Mouse (Mus musculus) neural tube, embryonic 11.5 days (tissue): ENCODE data around the gene Fxyd6. TPM values are rescaled to one million over a fixed set of nuclear protein-coding genes. Genes with fewer than 3 reads are reported as not detected.

ENCODE experiments used
- ATAC-seq: fragments of 200-750 bp; cut with Nextera tagmentation; 2 replicates; pipeline ENCODE4 v1.8.0; 2017; ENCODE audit warnings: moderate number of reproducible peaks, mild to moderate bottlenecking, moderate TSS enrichment, moderate library complexity; ENCODE audit not compliant: insufficient read depth, low FRiP score, low TSS enrichment
- DNase-seq: peaks from one replicate; pipeline ENCODE4 v3.0.0-alpha.2; 2015; ENCODE audit warnings: low spot score
- H3K27ac ChIP-seq: fragments of 300-500 bp; sonication (generic); 2 replicates; pipeline ENCODE4 v1.5.1; 2014; ENCODE audit warnings: low read depth, mild to moderate bottlenecking, low read length
- H3K27me3 ChIP-seq: fragments of 300-500 bp; sonication (generic); 2 replicates; pipeline ENCODE4 v1.6.1; 2014; ENCODE audit warnings: mild to moderate bottlenecking, low read length, mixed read lengths; ENCODE audit not compliant: control insufficient read depth, insufficient read depth
- H3K36me3 ChIP-seq: fragments of 300-500 bp; sonication (generic); 2 replicates; pipeline ENCODE4 v1.6.1; 2014; ENCODE audit warnings: mild to moderate bottlenecking, low read length, moderate library complexity, mixed read lengths; ENCODE audit not compliant: control insufficient read depth, insufficient read depth
- H3K4me1 ChIP-seq: fragments of 300-500 bp; sonication (generic); 2 replicates; pipeline ENCODE4 v1.6.1; 2014; ENCODE audit warnings: low read length, mixed read lengths; ENCODE audit not compliant: control insufficient read depth, insufficient read depth
- H3K4me2 ChIP-seq: fragments of 300-500 bp; sonication (generic); 2 replicates; pipeline ENCODE4 v1.6.1; 2014; ENCODE audit warnings: low read depth, mild to moderate bottlenecking, moderate library complexity
- H3K4me3 ChIP-seq: fragments of 300-500 bp; sonication (generic); 2 replicates; pipeline ENCODE4 v1.5.1; 2014; ENCODE audit warnings: low read depth, low read length
- H3K9ac ChIP-seq: fragments of 300-500 bp; sonication (generic); 2 replicates; pipeline ENCODE4 v1.6.1; 2014; ENCODE audit warnings: mild to moderate bottlenecking, low read length
- H3K9me3 ChIP-seq: fragments of 300-500 bp; sonication (generic); 2 replicates; pipeline ENCODE4 v1.6.1; 2016; ENCODE audit warnings: low read length; ENCODE audit not compliant: control insufficient read depth
- WGBS: fragments of 180-500 bp; shearing (Covaris S2); extraction: QIAGEN DNeasy Blood & Tissue Kit; methylation state at CpG from one replicate; pipeline ENCODE4 v1.1.7; 2014; 5-methylcytosine and 5-hydroxymethylcytosine counted together
- polyA plus RNA-seq: library from polyadenylated mRNA; unstranded; fragments of >200 nt; fragmentation: Nextera tagmentation; extraction: Ambion mirVana; gene quantifications from 2 replicates; pipeline ENCODE4 v1.2.1, GENCODE M21; 2014

The Fxyd6 gene
- polyA plus RNA-seq, 1 experiment from 2014 or later: 109 TPM

DNA sequence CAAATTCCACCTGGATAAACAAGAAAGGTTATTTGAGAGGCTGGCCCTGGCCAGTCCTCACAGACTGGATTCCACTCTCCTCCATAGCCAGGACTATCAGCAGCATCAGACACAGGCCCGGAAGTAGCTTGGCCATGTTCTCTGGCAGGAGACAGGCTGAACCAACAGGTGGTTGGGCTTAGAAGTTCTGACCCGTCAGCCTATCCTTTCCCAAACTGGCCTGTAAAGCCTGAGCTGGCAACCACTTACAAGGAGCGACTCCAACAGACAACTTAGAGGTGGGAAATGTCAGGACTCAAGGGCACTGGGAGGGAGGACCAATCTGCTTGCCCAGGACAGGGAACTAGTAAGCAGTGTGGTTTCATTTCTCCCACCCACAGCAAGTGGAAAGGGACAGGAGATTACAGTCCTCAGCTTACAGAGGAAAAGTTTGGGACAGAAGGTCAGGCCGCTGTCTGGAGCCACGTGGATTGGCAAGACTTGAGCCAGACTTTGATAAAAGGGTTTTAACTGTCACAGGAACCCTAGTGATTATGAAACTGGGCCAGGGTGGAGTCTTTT, 1.6 kb upstream of the Fxyd6 start:
- H3K36me3 ChIP-seq: no peaks in the 10 kb centered on the region
- no peaks in the 10 kb centered on the region for H3K27me3 ChIP-seq
- no peak for DNase-seq
- no peak overlapping the region for H3K9ac ChIP-seq
- no peak overlapping the region for H3K4me3 ChIP-seq
- no peak overlapping the region for H3K4me2 ChIP-seq
- WGBS: 58% methylated on average over 5 of the region's 5 CpGs
- H3K9me3 ChIP-seq: no peaks in the 10 kb centered on the region
- peaks cover 8% of the 10 kb centered on the region for H3K4me1 ChIP-seq
- no peak overlapping the region for H3K27ac ChIP-seq
- no peak for ATAC-seq

DNA sequence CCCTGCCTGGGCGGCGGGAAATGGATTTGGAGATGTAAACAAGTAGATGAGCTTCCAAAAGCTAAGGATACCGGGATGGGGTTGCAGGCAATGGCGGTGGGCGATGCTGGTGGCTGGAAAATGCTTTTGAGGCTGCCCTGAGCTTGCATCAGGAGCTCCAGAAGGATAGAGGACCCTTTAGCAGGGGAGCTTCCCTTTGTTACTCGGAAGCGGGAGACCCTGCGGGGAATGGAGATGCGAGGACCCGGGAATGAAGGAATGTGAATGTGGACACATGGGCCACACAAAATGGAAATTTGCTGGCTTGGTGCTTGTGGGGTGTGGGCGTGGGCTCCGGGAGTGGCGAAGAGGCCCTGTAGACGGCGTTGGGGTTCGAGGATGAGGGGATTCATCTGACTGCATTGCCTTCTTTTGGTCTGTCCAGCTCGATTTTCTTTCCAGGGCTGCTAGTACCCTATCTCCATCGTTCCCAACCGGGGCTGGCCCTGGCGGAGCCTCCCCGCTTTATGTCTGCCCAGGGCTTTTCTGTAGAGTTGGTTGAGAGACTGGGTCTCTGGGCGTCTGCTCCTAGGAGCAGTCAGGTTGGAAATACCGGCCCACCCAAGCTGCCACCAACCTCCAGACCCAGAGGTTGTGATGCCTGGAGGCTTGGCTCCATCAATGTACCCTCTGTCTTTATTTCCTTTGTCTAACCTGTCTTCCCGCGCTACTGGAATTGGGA, 791 bp downstream of the Fxyd6 start:
- Histone ChIP-seq H3K27ac (peak overlapping the region; percentile 15; the same call in 1 of the 2 replicates), H3K9ac (peak overlapping the region; percentile 65), H3K9me3 (no peaks in the 10 kb centered on the region), H3K4me2 (peak overlapping the region; percentile 93), H3K4me3 (peak overlapping the region; percentile 69), H3K4me1 (peaks cover 8% of the 10 kb centered on the region), H3K36me3 (no peaks in the 10 kb centered on the region), H3K27me3 (no peaks in the 10 kb centered on the region)
- 0 out of 2 replicates have a peak, but pooled peaks have one; percentile 53 for ATAC-seq
- WGBS: 4% methylated on average over 25 of the region's 25 CpGs
- DNase-seq: peak; percentile 48

DNA sequence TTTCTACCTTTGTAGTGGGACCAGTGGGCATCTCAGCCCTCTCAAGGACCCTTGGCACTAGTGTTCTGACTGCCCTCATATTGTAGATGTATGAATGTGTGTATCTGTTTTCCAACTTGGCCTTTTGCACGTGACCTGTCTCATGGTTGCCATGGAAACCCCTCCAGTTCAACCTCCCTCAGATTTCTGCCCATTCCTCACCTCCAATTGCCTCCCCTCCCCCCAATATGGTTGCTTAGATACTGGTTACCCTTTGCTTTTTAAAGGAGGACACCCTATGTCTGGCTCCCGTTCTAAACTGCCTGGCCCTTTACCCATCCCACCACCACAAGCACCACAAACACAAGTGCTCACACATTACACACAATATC, 1.3 kb downstream of the Fxyd6 start:
- peak overlapping the region; percentile 93 for H3K4me2 ChIP-seq
- DNase-seq (peak; percentile 53), ATAC-seq (peak; percentile 50; the same call in 1 of the 2 replicates)
- H3K4me3 ChIP-seq: peak overlapping the region; percentile 69
- no peaks in the 10 kb centered on the region for H3K27me3 ChIP-seq
- 17% methylated on average over 2 of the region's 2 CpGs for WGBS
- no peaks in the 10 kb centered on the region for H3K9me3 ChIP-seq
- H3K27ac ChIP-seq: no peak overlapping the region
- no peak overlapping the region; the same call in 1 of the 2 replicates for H3K9ac ChIP-seq
- H3K36me3 ChIP-seq: no peaks in the 10 kb centered on the region
- H3K4me1 ChIP-seq: peaks cover 8% of the 10 kb centered on the region

DNA sequence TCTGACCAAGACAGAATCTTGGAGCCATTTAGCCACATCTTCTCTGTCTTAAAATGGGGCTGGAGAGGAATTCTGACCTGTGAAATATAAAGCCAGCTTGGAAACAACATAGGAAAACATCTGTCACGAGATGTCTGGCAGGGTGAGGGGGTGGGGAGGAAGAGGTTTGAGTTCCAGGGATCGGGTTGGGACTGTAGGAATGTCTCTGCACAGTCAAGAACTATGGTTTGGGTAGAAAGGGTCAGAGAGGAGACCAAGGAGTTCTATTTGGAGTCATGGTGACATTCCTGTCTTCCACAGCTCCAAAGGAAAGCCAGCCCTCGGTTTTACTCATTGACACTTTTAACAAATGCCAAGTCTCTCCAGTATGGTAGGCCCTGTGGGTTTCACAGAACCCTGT, 3.9 kb downstream of the Fxyd6 start:
- Histone ChIP-seq H3K4me2 (no peak overlapping the region), H3K27ac (no peak overlapping the region), H3K4me1 (peaks cover 10% of the 10 kb centered on the region), H3K4me3 (no peak overlapping the region), H3K9me3 (no peaks in the 10 kb centered on the region), H3K27me3 (no peaks in the 10 kb centered on the region), H3K36me3 (no peaks in the 10 kb centered on the region), H3K9ac (no peak overlapping the region)
- ATAC-seq (no peak), DNase-seq (no peak)
- 67% methylated on average over 3 of the region's 3 CpGs for WGBS

- no peaks in the 10 kb centered on the region for H3K27me3 ChIP-seq
- no peaks in the 10 kb centered on the region for H3K9me3 ChIP-seq
- no peaks in the 10 kb centered on the region for H3K36me3 ChIP-seq
- H3K9ac ChIP-seq: no peak overlapping the region
- ATAC-seq (no peak), DNase-seq (no peak)
- H3K27ac ChIP-seq: no peak overlapping the region
- no peak overlapping the region for H3K4me2 ChIP-seq
- no peak overlapping the region for H3K4me3 ChIP-seq
- 94% methylated on average over 6 of the region's 6 CpGs for WGBS
- H3K4me1 ChIP-seq: peaks cover 10% of the 10 kb centered on the region
These were observed 5.1 kb downstream of the Fxyd6 start for GRCm38 (mm10) chr9:45374988-45375502.

DNA sequence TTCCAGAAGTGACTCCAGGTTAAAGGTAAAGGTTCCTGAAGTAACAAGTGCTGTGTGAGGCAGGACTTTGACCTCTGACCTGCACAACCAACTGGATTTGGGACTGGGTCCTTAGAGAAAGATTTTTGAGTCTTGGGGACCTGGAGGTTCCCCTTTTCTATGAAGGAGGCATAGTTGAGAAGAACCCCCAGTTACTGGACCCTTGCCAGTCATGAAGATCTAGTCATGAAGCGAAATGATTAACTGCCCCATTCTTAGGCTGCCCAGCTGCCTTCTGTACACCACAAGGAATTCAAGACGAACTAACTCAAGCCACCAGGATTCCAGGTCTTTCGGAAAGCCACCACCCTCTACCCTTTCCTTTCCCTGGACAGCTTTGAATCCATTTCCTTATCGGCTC, 6.4 kb downstream of the Fxyd6 start:
- H3K4me2 ChIP-seq: no peak overlapping the region
- no peak overlapping the region for H3K4me3 ChIP-seq
- H3K36me3 ChIP-seq: no peaks in the 10 kb centered on the region
- no peak for ATAC-seq
- H3K9me3 ChIP-seq: no peaks in the 10 kb centered on the region
- WGBS: 89% methylated on average over 4 of the region's 4 CpGs
- DNase-seq: no peak
- H3K27ac ChIP-seq: no peak overlapping the region
- peaks cover 6% of the 10 kb centered on the region for H3K4me1 ChIP-seq
- no peak overlapping the region for H3K9ac ChIP-seq
- no peaks in the 10 kb centered on the region for H3K27me3 ChIP-seq

DNA sequence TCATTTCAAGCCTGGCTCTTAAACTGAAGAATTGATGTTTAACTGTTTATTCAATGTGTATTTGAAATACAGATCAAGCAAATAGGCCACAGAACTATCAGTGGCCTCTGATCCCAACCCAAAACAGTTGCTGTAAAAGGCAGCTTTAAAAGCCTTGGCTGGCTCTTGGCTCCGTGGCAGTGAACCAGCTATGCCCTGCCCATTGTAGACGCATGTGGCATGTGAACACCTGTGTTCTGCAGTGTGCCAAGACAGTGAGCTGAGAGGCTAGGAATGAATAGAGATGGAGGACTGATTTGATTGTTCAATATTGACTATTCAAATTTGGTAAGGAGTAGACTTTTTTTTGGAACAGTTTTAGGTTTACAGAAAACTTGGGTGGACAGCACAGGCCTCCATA, 6.9 kb downstream of the Fxyd6 start:
- Histone ChIP-seq H3K27ac (no peak overlapping the region), H3K4me1 (peaks cover 3% of the 10 kb centered on the region; the same call in 1 of the 2 replicates), H3K9me3 (no peaks in the 10 kb centered on the region), H3K4me2 (no peak overlapping the region), H3K9ac (no peak overlapping the region), H3K4me3 (no peak overlapping the region), H3K36me3 (no peaks in the 10 kb centered on the region), H3K27me3 (no peaks in the 10 kb centered on the region)
- WGBS: 84% methylated on average over 2 of the region's 2 CpGs
- no peak for DNase-seq
- ATAC-seq: no peak

- Histone ChIP-seq H3K4me3 (no peak overlapping the region), H3K4me2 (no peak overlapping the region), H3K36me3 (no peaks in the 10 kb centered on the region), H3K27me3 (no peaks in the 10 kb centered on the region), H3K9me3 (no peaks in the 10 kb centered on the region), H3K4me1 (peaks cover 3% of the 10 kb centered on the region; the same call in 1 of the 2 replicates), H3K27ac (no peak overlapping the region), H3K9ac (no peak overlapping the region)
- no peak for ATAC-seq
- no peak for DNase-seq
- WGBS: 65% methylated on average over 10 of the region's 10 CpGs
These were observed 10.6 kb downstream of the Fxyd6 start for GRCm38 (mm10) chr9:45380411-45381251.
